Mouse (Mus musculus) heart, embryonic 14.5 days (tissue): ENCODE data around the gene Cdh11. TPM values are rescaled to one million over a fixed set of nuclear protein-coding genes. Genes with fewer than 3 reads are reported as not detected.

Source experiments
- ATAC-seq: fragments of 200-750 bp; cut with Nextera tagmentation; 2 replicates; pipeline ENCODE4 v1.8.0; 2017; ENCODE audit warnings: low read depth, moderate TSS enrichment; ENCODE audit not compliant: insufficient number of reproducible peaks, insufficient read depth, low FRiP score
- H3K27ac ChIP-seq, 2 experiments: fragments of 200-500 bp in 1 of 2; fragments of 300-500 bp in 1 of 2; sonication (generic) in 1 of 2; replicated peaks in 1 of 2; 2 replicates each; pipeline ENCODE4 v1.5.1; 2012 to 2014; ENCODE audit warnings: low read depth in 2 of 2, low read length in 2 of 2, control low read depth in 1 of 2, mild to moderate bottlenecking in 1 of 2, mixed read lengths in 1 of 2; ENCODE audit not compliant: control insufficient read depth in 1 of 2, insufficient read depth in 1 of 2
- H3K27me3 ChIP-seq: fragments of 300-500 bp; sonication (generic); 2 replicates; pipeline ENCODE4 v1.6.1; 2014; ENCODE audit warnings: mild to moderate bottlenecking, low read length, control low read depth; ENCODE audit not compliant: control insufficient read depth, insufficient read depth
- H3K36me3 ChIP-seq: fragments of 300-500 bp; sonication (generic); 2 replicates; pipeline ENCODE4 v1.6.1; 2014; ENCODE audit warnings: mild to moderate bottlenecking, control low read depth, low read length, mixed read lengths; ENCODE audit not compliant: control insufficient read depth, insufficient read depth
- H3K4me1 ChIP-seq, 2 experiments: fragments of 200-500 bp in 1 of 2; fragments of 300-500 bp in 1 of 2; sonication (generic) in 1 of 2; 2 replicates each; pipeline ENCODE4 v1.6.1; 2012 to 2014; ENCODE audit warnings: low read length in 2 of 2, control low read depth in 1 of 2, mixed read lengths in 1 of 2; ENCODE audit not compliant: control insufficient read depth in 2 of 2, insufficient read depth in 2 of 2
- H3K4me2 ChIP-seq: fragments of 300-500 bp; sonication (generic); 2 replicates; pipeline ENCODE4 v1.6.1; 2014; ENCODE audit warnings: mild to moderate bottlenecking, low read length
- H3K4me3 ChIP-seq, 2 experiments: fragments of 200-500 bp in 1 of 2; fragments of 300-500 bp in 1 of 2; sonication (generic) in 1 of 2; 2 replicates each; pipeline ENCODE4 v1.5.1; 2012 to 2014; ENCODE audit warnings: low read length in 2 of 2, mild to moderate bottlenecking in 2 of 2, control low read depth in 1 of 2, low read depth in 1 of 2, moderate library complexity in 1 of 2; ENCODE audit not compliant: control insufficient read depth in 1 of 2, insufficient read depth in 1 of 2
- H3K9ac ChIP-seq: fragments of 300-500 bp; sonication (generic); 2 replicates; pipeline ENCODE4 v1.6.1; 2014; ENCODE audit warnings: mild to moderate bottlenecking, low read length
- H3K9me3 ChIP-seq: fragments of 300-500 bp; sonication (generic); 2 replicates; pipeline ENCODE4 v1.6.1; 2016; ENCODE audit warnings: low read length, control low read depth; ENCODE audit not compliant: control insufficient read depth
- WGBS: fragments of 180-500 bp; shearing (Covaris S2); extraction: QIAGEN DNeasy Blood & Tissue Kit; methylation state at CpG from one replicate; pipeline ENCODE4 v1.1.7; 2014; 5-methylcytosine and 5-hydroxymethylcytosine counted together
- microRNA-seq: library from miRNA; unstranded; fragments of <30 nt; microRNA quantifications from one replicate; pipeline ENCODE4, GENCODE M21; 2016
- polyA plus RNA-seq: library from polyadenylated mRNA; unstranded; fragments of >200 nt; fragmentation: Nextera tagmentation; extraction: Ambion mirVana; gene quantifications from 2 replicates; pipeline ENCODE4 v1.2.1, GENCODE M21; 2014

The Cdh11 gene
- polyA plus RNA-seq, 1 experiment from 2014 or later: 75.4 TPM

- WGBS: 80% methylated on average over 6 of the region's 6 CpGs
- Histone ChIP-seq H3K9ac (no peak overlapping the region), H3K27ac (no peak overlapping the region), H3K36me3 (no peaks in the 10 kb centered on the region), H3K4me1 (peaks cover 6 to 14% of the 10 kb centered on the region in 2 experiments), H3K27me3 (no peaks in the 10 kb centered on the region), H3K4me2 (no peak overlapping the region), H3K9me3 (no peaks in the 10 kb centered on the region), H3K4me3 (no peak overlapping the region)
- no peak for ATAC-seq
Measured at GRCm38 (mm10) chr8:102593899-102594298, 191.5 kb downstream of the Cdh11 start.

Small RNAs within 50 kb of the gene (microRNA-seq; reads per million reads assigned to microRNA genes)
- not detected for gene Gm26301
